Mouse (Mus musculus) splenic B cell, adult 2 months (primary cell): ENCODE measurements at regions not wholly inside any gene's neighbourhood (a gene's known extent, or its start where the extent isn't known, plus 50 kb on each side); places are given as distances from the start of the nearest gene placed in this dataset.

Experiments used
- DNase-seq: peaks from one replicate; pipeline ENCODE4 v3.0.0-alpha.2; 2011; ENCODE audit warnings: low read depth, low spot score
- H3K27me3 ChIP-seq: 2 replicates; pipeline ENCODE4 v1.6.1; 2012; ENCODE audit warnings: mild to moderate bottlenecking, low read length, moderate library complexity, mixed read lengths; ENCODE audit not compliant: control insufficient read depth, poor library complexity, insufficient read depth, severe bottlenecking
- H3K36me3 ChIP-seq: 2 replicates; pipeline ENCODE4 v1.6.1; 2012; ENCODE audit warnings: mild to moderate bottlenecking, low read length, moderate library complexity, mixed read lengths; ENCODE audit not compliant: control insufficient read depth, poor library complexity, insufficient read depth, severe bottlenecking

DNA sequence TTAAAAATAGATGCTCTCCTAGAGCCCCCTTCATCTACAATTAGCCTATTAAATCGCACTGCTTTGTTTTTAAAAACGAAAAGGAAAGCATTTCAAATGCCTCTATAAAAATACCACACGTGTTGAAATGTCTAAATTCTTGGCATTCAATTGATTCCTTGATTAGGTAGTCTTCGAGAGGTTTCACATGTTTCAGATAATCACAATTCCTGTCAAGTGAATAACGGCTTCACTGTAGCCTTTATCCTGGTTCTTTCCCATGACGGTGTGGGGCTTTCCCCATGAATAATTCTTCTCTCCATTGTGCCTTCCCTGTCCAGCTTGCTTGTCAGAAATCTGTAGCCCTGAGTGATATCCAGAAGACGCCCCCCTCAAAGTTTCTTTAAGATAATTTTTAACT lies 122.1 kb downstream of the Gm11146 start:
- no peak for DNase-seq
- Histone ChIP-seq H3K36me3 (no peaks in the 10 kb centered on the region), H3K27me3 (no peaks in the 10 kb centered on the region)

- Histone ChIP-seq H3K36me3 (no peaks in the 10 kb centered on the region), H3K27me3 (no peaks in the 10 kb centered on the region)
- no peak for DNase-seq
These were observed 130.0 kb downstream of the Gm11146 start for GRCm38 (mm10) chr16:77471868-77472267.

DNA sequence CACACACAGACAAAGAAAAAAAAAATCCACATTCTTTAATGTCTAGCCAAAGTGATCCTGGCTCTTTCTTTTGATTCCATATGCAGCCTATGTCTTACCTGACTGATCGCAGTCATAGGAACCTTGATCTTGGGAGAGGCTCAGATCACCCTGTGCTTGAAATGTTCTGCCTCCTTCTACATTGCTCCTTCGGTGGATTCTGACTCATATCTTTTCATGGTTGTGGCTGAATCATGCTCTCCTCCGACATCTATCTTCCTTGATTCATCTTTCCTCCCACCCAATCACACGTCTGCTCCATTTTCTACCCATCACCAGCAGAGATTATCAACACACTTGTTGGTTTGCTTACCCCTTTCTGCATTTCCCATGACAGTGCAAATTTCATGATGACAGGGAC lies 132.0 kb downstream of the Gm11146 start:
- Histone ChIP-seq H3K36me3 (no peaks in the 10 kb centered on the region), H3K27me3 (no peaks in the 10 kb centered on the region)
- no peak for DNase-seq

- Histone ChIP-seq H3K27me3 (no peaks in the 10 kb centered on the region), H3K36me3 (no peaks in the 10 kb centered on the region)
- no peak for DNase-seq
These were observed 132.5 kb downstream of the Gm11146 start for GRCm38 (mm10) chr16:77469328-77469875.

GRCm38 (mm10) chr16:77467216-77467615 lies 134.7 kb downstream of the Gm11146 start:
- DNase-seq, result no peak
- H3K27me3 ChIP-seq, result no peaks in the 10 kb centered on the region
- H3K36me3 ChIP-seq, result no peaks in the 10 kb centered on the region

- no peaks in the 10 kb centered on the region for H3K27me3 ChIP-seq
- no peaks in the 10 kb centered on the region for H3K36me3 ChIP-seq
- DNase-seq, result no peak
These were observed 137.3 kb downstream of the Gm11146 start for GRCm38 (mm10) chr16:77464623-77465022.

DNA sequence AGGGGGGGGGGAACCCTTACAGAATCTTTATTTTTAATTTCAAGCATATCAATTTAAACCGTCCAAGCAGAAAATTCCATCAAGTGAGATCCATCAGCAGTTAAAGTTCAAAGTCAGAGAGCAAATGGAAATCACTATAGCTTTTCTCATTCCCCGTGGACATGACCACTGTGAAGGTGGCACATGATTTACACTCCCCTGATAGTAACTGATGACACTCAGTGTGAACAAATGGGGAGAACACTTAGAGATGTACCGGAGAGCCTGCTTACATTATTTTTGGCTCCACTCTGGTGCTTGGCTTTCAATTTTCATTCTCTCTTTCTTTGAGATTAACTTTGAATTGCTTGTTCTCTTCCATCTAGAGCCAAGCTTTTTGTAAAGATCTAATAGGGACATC lies 140.0 kb downstream of the Gm11146 start:
- H3K27me3 ChIP-seq, result no peaks in the 10 kb centered on the region
- DNase-seq, result no peak
- H3K36me3 ChIP-seq, result no peaks in the 10 kb centered on the region

DNA sequence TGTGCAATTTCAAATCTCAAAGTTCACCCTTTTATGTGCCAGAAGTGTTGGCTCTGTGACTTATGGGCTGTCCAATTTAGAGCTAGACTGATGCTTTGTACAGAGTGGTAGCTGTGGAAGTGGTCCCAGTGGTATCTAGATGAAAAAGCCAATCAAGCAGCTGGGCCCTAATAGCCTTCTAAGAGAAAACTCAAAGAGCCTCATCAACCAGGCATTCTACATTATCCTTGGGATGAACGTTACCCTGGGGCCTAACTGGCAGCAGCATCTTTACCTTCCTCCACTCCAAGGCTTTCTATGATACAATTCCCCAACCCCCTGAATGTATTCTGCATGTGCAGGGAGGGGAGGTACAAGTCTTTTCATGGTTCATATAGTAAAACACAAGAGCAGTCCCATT lies 140.4 kb downstream of the Gm11146 start:
- H3K27me3 ChIP-seq, result no peaks in the 10 kb centered on the region
- no peak for DNase-seq
- H3K36me3 ChIP-seq, result no peaks in the 10 kb centered on the region

DNA sequence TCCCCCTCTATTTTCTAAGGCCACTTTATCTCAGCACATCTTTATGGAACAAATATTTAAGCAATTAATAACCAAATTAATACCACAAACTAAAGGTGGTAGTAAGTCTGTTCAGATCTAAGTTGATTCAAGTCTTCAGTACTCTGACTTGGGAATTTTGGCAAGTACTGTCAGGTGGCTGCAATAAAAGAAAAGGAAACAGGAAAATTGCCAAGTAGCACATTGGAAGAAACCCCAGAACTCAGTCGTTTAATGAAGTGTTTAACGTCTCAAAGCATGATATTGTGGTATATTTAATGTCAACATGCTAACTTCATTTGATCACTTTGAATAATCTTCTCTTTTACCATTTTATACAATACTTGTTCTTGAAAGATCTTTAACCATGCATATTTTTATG lies 142.2 kb downstream of the Gm11146 start:
- Histone ChIP-seq H3K36me3 (no peaks in the 10 kb centered on the region), H3K27me3 (no peaks in the 10 kb centered on the region)
- no peak for DNase-seq

DNA sequence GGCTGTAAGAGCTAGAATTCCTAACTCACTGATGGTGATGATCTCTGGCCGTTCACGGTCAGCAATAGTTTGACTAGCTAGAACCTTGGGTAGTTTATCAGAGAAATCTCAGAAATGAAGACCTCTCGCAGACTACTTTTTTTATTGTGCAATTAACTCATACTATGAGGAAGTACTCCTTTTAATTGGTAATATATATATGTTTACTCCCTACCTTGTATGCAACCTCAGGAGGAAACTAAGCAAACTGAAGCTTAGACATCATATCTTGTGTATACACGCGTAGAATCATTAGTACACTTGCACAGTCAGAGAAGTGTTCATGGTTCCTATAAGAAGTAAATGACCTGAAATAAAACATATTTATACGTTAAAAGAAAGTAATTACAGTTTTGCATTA lies 157.2 kb downstream of the Gm11146 start:
- H3K27me3 ChIP-seq, result no peaks in the 10 kb centered on the region
- DNase-seq, result no peak
- H3K36me3 ChIP-seq, result no peaks in the 10 kb centered on the region

GRCm38 (mm10) chr16:77444006-77444405 lies 157.9 kb downstream of the Gm11146 start:
- Histone ChIP-seq H3K36me3 (no peaks in the 10 kb centered on the region), H3K27me3 (no peaks in the 10 kb centered on the region)
- DNase-seq, result peak; percentile 40

GRCm38 (mm10) chr16:77443318-77443717 lies 158.6 kb downstream of the Gm11146 start:
- no peak for DNase-seq
- Histone ChIP-seq H3K27me3 (no peaks in the 10 kb centered on the region), H3K36me3 (no peaks in the 10 kb centered on the region)

GRCm38 (mm10) chr16:77442866-77443265 lies 159.0 kb downstream of the Gm11146 start:
- Histone ChIP-seq H3K27me3 (no peaks in the 10 kb centered on the region), H3K36me3 (no peaks in the 10 kb centered on the region)
- DNase-seq, result no peak

DNA sequence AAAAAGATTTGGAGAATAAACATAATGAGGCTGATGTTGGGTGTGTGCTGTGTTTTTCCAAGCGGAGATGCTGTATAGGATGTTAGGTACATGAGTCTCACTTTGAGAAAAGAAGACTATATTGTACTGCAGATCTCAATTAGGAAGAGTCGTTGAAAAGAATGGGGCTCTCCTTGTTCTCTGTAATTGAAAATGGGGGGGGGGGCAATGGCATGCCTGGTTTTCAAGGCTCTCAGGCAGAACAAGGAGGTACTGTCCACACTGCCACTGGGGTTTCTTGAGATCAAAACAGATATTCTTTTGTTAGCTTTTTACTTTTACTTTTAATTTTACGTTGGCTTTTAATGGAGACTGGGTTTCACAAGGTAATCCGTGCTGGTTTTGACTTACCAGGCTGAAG lies 170.5 kb downstream of the Gm11146 start:
- Histone ChIP-seq H3K36me3 (no peaks in the 10 kb centered on the region), H3K27me3 (no peaks in the 10 kb centered on the region)
- no peak for DNase-seq

DNA sequence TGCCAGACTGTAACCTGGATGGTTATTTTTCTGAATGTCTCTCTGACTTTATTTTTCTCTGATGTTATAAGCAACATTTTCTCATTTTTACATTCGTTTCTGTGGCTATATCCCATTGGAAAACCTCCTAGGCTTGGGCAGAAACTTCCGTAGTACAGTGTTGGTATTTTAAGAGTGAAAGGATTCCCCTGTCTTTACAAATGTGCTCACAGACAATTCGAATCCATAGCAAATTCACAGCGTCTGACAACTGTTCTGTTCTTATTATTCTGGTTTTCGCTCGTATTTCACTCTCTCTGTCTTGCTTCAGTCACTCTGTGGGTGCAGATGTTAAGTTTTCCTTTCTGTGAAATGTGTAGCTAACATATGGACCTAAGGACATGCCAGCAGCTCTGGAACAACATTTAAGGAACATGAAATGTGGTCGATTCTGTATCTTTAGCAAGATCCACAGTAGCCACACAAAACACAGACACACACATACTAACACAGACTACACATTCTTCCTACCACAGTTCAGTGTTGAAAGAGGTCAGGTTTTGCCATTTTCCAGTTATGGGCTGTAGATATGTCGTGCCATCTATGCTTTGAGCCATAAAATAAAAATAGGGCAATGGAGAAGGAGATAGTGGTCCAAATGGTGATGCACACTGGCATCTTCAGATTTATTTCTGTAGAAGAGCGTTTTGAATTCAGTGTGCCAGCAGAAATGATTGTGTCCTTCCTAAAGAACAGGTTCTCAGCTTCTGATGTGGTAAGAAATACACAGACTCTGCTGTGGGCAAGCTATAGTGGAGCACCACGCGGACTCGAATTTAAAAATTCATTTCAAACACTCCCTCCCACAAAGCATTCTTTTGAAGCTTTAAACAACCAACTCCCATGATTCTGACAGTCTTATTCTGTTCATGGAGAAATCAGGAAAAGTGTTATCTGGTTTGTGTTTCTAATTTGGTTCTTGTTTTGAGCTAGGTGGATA lies 179.2 kb downstream of the Gm11146 start:
- no peak for DNase-seq
- Histone ChIP-seq H3K36me3 (no peaks in the 10 kb centered on the region), H3K27me3 (no peaks in the 10 kb centered on the region)
